Mouse (Mus musculus) urinary bladder, postnatal 10 days (tissue): Measurements from ENCODE around the gene Ppp5c.
"Not testable (repeated sequence)": the region's sequence is repeated elsewhere in the genome, so short reads cannot be mapped to it uniquely, and the experiment has no call there.

Experiments
- DNase-seq: peaks from one replicate; pipeline ENCODE4 v3.0.0; 2022; ENCODE audit warnings: low spot score

Gene Ppp5c

DNA sequence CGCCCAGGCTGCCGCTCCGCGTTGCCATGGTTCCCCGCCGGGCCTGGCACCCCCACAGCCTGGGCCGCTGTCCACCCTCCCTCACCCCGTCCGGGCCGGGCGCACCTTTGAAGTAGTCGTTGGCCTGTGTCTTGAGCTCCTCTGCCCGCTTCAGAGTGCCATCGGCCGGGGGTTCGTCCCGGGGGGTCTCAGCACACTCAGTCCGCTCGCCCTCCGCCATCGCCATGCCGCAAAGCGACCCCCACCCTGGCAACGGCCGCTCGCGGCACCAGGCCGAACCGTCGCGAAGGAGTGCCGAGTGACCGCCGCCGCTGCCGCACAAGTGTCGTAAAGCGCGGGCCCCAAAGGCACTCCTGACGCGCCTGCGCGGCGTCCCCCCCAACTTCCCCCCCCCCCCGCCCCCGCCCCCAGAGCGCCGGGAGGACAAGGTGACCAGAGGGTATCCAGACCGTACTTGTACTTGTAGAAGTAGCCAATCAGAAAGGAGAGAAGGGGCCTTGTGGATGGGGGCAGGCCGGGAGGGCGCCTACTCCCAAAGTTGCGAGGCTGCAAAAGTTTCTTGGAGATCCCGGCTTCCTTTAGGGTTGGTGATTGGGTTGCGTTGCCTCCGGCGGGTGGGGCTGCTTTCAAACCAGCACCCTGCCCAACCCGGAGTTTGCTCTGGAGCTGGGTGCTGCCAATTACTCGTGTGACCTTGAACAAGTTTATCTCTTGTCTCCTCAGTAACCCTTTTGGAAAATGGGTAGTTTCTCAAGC, at the start of gene Ppp5c:
Gene Ppp5c (minus strand): TSS at position 337 of the 756 bp plus-strand sequence.
- DNase-seq, result peak; percentile 66

- DNase-seq, result no peak
Observed at GRCm38 (mm10) chr7:17076542-17076941, 48.8 kb upstream of the Ppp5c start.

- no peak for DNase-seq
Observed at GRCm38 (mm10) chr7:17073904-17074615, 46.3 kb upstream of the Ppp5c start, which contains the start of gene Psg16. Psg16 (plus strand) TSS chr7:17074040.

- no peak for DNase-seq
Observed at GRCm38 (mm10) chr7:17073513-17073903, 45.8 kb upstream of the Ppp5c start.

GRCm38 (mm10) chr7:17067651-17068050, 39.9 kb upstream of the Ppp5c start:
- not testable (repeated sequence) for DNase-seq

DNA sequence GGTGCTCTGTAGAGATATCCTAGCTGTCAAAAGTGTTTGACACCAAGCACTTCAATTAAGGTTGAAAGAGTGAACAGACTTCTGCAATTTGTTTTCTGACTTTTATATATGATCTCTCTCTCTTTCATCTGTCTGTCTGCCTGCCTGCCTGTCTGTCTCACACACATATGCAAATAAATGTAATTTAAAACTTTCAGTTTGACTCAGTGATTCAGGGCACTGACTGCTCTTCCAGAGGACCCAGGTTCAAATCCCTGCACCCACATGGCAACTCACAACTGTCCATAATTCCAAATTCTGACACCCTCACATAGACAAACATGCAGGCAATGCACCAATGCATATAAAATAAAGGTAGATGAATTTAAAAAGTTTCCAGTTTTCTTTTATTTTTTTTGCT, 39.3 kb upstream of the Ppp5c start:
- no peak for DNase-seq

GRCm38 (mm10) chr7:17066412-17066811, 38.7 kb upstream of the Ppp5c start:
- DNase-seq, result peak; percentile 65

DNA sequence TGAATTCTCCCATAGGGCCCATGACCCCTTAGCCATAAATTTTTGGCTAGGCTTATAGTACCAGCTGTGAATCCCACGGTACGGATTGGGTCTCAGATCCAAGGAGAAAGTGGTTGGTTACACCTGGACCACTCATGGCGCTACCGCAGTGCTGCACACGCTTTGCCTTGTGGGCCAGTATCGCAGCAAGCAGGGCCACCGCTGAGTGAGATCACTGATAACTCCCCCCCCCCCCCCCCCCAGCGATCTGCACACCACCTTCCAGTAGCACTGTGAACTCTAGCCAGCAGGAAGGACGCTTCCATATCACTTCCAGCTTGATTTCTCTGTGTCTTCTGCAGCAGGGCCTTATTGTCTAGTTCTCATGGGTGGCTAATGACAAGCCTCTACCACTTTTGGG, 37.9 kb upstream of the Ppp5c start:
- DNase-seq, result no peak

- DNase-seq, result no peak
Observed at GRCm38 (mm10) chr7:17062845-17063244, 35.1 kb upstream of the Ppp5c start.

DNA sequence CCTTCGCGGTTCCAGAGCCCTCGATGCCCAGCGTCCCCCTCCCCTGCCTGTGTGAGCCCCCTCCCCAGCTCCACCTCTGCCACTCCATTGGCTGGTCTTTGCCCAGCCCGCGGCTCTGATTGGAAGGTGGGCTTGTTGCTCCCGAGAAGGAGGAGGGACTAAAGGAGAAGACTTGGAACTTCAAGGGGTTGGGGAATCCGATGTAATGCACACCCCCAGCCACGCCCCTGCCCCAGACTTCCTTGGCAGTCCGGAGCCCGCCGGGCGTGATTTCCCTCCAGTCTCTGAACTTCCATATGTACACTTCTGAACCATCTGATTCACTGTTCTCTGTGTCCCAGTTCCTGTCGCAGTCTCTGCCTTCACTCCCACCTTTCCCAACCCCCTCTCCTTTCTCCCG, 34.7 kb upstream of the Ppp5c start, which contains the start of gene Hif3a:
Gene Hif3a (minus strand): TSS at position 39 of the 400 bp plus-strand sequence.
- no peak for DNase-seq

GRCm38 (mm10) chr7:17060782-17061605, 33.3 kb upstream of the Ppp5c start:
- no peak for DNase-seq

GRCm38 (mm10) chr7:17060031-17060781, 32.5 kb upstream of the Ppp5c start:
- DNase-seq, result peak; percentile 94

DNA sequence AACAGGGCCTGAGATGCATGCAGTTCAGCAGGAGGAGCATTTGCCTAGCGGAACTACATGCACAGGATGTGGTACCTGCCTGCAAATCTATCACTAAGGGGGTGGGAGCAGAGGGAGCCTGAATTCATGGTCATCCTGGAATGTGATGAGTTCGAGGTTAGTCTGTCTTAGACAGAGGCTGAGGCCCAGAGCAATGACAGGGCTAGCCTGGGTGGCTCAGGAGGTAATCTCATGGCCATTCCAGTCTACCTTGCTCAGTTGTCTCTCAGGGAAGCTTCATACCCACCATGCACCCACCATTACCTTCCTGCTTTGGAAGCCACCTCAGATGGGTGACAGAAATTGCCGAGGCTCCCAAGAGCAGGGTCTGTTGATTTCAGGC, 31.7 kb upstream of the Ppp5c start:
- no peak for DNase-seq

DNA sequence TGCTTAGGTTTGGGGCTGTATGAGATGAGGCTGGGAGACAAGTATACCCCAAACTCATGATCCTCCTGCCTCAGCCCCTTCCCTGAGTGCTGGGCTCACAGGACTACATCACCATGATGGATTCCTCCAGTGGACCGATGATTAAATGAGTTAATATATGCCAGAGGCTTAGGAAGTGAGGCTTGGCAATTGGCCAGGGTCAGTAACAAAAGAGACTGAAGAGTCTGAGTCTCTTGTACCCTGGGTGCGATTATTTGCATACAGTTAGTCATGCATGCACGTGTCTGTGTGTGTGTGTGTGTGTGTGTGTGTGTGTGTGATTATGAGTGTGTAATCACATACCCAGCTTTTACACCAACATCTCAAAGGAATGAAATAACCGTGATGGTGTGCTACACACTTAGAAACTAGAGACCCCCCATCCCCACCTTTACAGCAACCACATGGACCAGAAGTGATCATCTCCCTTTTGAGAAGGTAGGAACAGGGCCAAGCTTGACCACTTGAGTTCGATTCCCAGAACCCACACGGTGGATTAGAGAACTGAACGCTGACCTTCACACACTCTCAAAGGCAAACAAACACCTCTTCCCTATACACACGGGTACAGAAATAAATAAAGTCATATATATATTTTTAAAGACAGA, 31.2 kb upstream of the Ppp5c start:
- DNase-seq, result no peak

GRCm38 (mm10) chr7:17058071-17058689, 30.5 kb upstream of the Ppp5c start:
- peak; percentile 34 for DNase-seq

GRCm38 (mm10) chr7:17056601-17057523, 29.1 kb upstream of the Ppp5c start:
- no peak for DNase-seq

GRCm38 (mm10) chr7:17056081-17056581, 28.4 kb upstream of the Ppp5c start:
- DNase-seq, result peak; percentile 49

DNA sequence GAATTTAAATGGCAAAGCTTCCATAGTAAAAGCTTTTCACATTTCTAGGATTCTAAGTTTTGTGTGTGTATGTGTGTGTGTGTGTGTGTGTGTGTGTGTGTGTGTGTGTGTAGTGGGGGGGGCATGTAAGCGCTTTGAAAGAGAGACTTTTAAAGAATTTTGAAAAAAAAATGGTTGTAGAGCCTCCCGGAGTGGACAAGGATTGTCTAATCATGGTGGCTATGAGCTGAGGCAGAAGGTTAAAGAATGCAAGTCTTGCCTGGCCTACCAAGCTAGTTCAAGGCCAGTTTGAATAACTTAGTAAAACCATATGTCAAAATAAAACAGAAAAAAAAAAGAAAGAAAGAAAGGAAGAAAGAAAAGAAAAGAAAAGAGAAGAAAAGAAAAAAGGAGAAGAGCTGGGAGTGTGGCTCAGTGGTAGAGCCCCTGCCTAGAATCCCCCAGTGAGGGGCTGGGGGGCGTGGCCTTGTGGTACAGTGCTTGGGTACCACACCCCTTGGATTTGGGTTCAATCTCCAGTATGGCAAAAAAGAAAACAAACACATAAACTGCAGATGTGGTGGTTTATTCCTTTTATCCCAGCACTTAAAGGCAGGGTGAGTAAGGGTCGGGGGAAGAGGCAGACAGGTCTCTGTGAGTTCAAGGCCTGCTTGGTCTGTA, 27.7 kb upstream of the Ppp5c start:
- no peak for DNase-seq
